Comparison of ENCODE assay signal across 8 mouse cellular contexts in the genomic region with DNA sequence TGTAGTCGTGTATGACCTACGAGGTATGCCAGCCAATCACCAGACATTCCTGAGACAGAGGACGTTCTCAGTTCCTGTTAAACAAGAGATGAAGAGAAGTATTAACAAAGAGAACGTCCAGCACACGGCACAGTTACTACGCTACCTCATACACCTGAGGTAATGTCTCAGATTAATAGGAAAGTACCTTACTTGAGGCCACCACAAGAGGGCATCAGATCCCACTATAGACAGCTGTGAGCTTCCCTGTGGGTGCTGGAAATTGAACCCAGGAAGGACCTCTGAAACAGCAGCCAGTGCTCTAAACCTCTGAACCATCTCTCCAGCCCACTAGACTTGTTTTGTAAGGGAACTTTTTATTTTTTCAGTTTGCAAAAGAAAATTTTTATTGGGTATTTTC. TPM values are rescaled to one million over a fixed set of nuclear protein-coding genes. Genes with fewer than 3 reads are reported as not detected.
DNase-seq lines count a peak whose midpoint lies in the region; ATAC-seq and TF ChIP-seq lines count a peak whose summit lies in the region.

No protein-coding gene starts in this region.

- H3K36me3 ChIP-seq in liver, adult 2 months (ENCODE audit: control insufficient read depth, insufficient read depth, low read length), result peaks cover 77% of the 10 kb centered on the region

- no peak overlapping the region for H3K27ac ChIP-seq in liver, adult 2 months (replicated peaks; ENCODE audit: insufficient read depth, low read depth, low read length)

- TF ChIP-seq CTCF in liver, adult 2 months (IDR thresholded peaks at IDR 0.05; ENCODE audit: low read depth, low read length), result peak; percentile 31; the same call in 1 of the 2 replicates

- H3K4me3 ChIP-seq in liver, adult 2 months (ENCODE audit: insufficient read depth, low read depth, low read length), result no peak overlapping the region

- DNase-seq in embryo, embryonic 10 days (ENCODE audit: low spot score), result peak; percentile 27
- DNase-seq in embryo, embryonic 9.5 days (ENCODE audit: extremely low spot score), result no peak
- peak; percentile 51 for DNase-seq in liver, adult 2 months (ENCODE audit: extremely low read depth, low read depth, low spot score)
- no peak for DNase-seq in liver
- peak; percentile 70 for DNase-seq in CD4-positive, CD25-positive, alpha-beta regulatory T cell, adult 2 months (ENCODE audit: low read depth, low spot score)
- no peak for DNase-seq in adrenal gland, postnatal 14 days
- no peak for DNase-seq in cerebellum, adult 11 months

- no peaks in the 10 kb centered on the region for H3K27me3 ChIP-seq in liver, adult 2 months (ENCODE audit: control insufficient read depth, insufficient read depth, low read length)

- WGBS in liver, adult 2 months, result 76% methylated on average over 6 of the region's 6 CpGs

- no peak for TF ChIP-seq POLR2A in liver, adult 2 months (IDR thresholded peaks at IDR 0.05; ENCODE audit: extremely low read depth, insufficient read depth, low read length)

- H3K4me1 ChIP-seq in liver, adult 2 months (ENCODE audit: control insufficient read depth, insufficient read depth, low read length), result no peaks in the 10 kb centered on the region

- no peak overlapping the region for H3K9ac ChIP-seq in liver, adult 2 months (ENCODE audit: low read depth, low read length)

- no peaks in the 10 kb centered on the region for H3K79me2 ChIP-seq in liver, adult 2 months (ENCODE audit: control insufficient read depth, insufficient read depth, low read length)

- peak; percentile 69 for ATAC-seq in granulocyte monocyte progenitor cell, adult 5-6 weeks (replicated peaks; ENCODE audit: poor library complexity, severe bottlenecking)

RNA-seq across cellular contexts. Expression of gene Arpp19, which starts 11.7 kb away (rescaled TPM):
- 23.0 and 38.5 TPM in 2 replicates for total RNA-seq in liver, adult 2 months (2014; rRNA removed)
- polyA plus RNA-seq in liver, adult 2 months (2012; rRNA removed), result 7.8 and 8.1 TPM in 2 replicates
- 173 and 243 TPM in 2 replicates for total RNA-seq in granulocyte monocyte progenitor cell, adult 5-6 weeks (2014; fragmentation: Nextera tagmentation)
- total RNA-seq in granulocyte monocyte progenitor cell, adult 5-6 weeks (2017), result 122 and 177 TPM in 2 replicates
- total RNA-seq in adrenal gland, postnatal 14 days (2021), result 319 and 329 TPM in 2 replicates

RNA-seq across cellular contexts. Expression of gene Myo5a, which starts 45.1 kb away (rescaled TPM):
- total RNA-seq in liver, adult 2 months (2014; rRNA removed), result 0.74 and 1.1 TPM in 2 replicates
- 0.06 and 0.17 TPM in 2 replicates for polyA plus RNA-seq in liver, adult 2 months (2012; rRNA removed)
- total RNA-seq in granulocyte monocyte progenitor cell, adult 5-6 weeks (2014; fragmentation: Nextera tagmentation), result 78.8 and 90.2 TPM in 2 replicates
- 134 and 136 TPM in 2 replicates for total RNA-seq in granulocyte monocyte progenitor cell, adult 5-6 weeks (2017)
- total RNA-seq in adrenal gland, postnatal 14 days (2021), result 36.4 and 42.2 TPM in 2 replicates

Comparison
In these comparisons a context has a peak if more than half of its experiments do, and no peak if none do; other contexts are left out.
1. DNase-seq: peak in embryo, embryonic 10 days (single experiment), liver, adult 2 months (single experiment) and CD4-positive, CD25-positive, alpha-beta regulatory T cell, adult 2 months (single experiment); none in embryo, embryonic 9.5 days (single experiment), liver (single experiment), adrenal gland, postnatal 14 days (single experiment) and cerebellum, adult 11 months (single experiment).
2. RNA of gene Myo5a, which starts 45.1 kb away (total RNA-seq): 78.8 to 136 TPM in granulocyte monocyte progenitor cell, adult 5-6 weeks and 36.4 to 42.2 TPM in adrenal gland, postnatal 14 days; 0.74 to 1.1 TPM in liver, adult 2 months; every median in the first group is over 10 times any median in the second.